Mouse (Mus musculus): ENCODE measurements at regions not wholly inside any gene's neighbourhood (a gene's known extent, or its start where the extent isn't known, plus 50 kb on each side); places are given as distances from the start of the nearest gene placed in this dataset.

DNA sequence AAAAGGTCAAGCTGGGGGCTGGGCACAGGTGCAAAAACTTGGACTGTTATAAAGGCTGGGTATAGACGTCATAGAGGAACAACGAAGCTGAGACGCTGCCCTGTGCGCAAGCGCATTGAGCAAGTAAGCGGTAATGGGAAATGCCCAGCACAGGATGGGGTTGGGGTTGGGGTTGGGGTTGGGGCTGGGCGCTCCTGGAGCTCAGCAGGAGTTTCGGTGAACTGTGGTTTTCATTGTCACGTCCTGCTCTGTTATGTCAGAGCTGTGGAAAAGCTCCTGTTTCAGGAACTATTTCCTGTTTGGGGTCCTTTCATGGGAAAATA, 106.4 kb downstream of the Nufip1 start:
- no peak overlapping the region for H3K4me2 ChIP-seq (ENCODE audit: low read length)
- H3K9ac ChIP-seq (ENCODE audit: low read length) = no peak overlapping the region
- peaks cover 7% of the 10 kb centered on the region; the same call in 1 of the 2 replicates for H3K9me3 ChIP-seq (ENCODE audit: control insufficient read depth, low read length)
- 64% methylated on average over 9 of the region's 9 CpGs for WGBS
- H3K27ac ChIP-seq (replicated peaks in 1 of 2; ENCODE audit: control insufficient read depth in 1 of 2, insufficient read depth in 1 of 2, low read depth in 2 of 2, low read length in 2 of 2) = no peak overlapping the region
- H3K27me3 ChIP-seq (ENCODE audit: control insufficient read depth, insufficient read depth, low read length) = no peaks in the 10 kb centered on the region
- H3K4me3 ChIP-seq (ENCODE audit: control insufficient read depth in 1 of 2, insufficient read depth in 1 of 2, low read depth in 1 of 2, low read length in 2 of 2) = no peak overlapping the region
- no peak for ATAC-seq (ENCODE audit: insufficient number of reproducible peaks, insufficient read depth, low FRiP score, low read depth)
- H3K36me3 ChIP-seq (ENCODE audit: control insufficient read depth, insufficient read depth, low read length) = no peaks in the 10 kb centered on the region
- H3K4me1 ChIP-seq (ENCODE audit: control insufficient read depth in 2 of 2, insufficient read depth in 2 of 2, low read length in 2 of 2) = no peaks in the 10 kb centered on the region

DNA sequence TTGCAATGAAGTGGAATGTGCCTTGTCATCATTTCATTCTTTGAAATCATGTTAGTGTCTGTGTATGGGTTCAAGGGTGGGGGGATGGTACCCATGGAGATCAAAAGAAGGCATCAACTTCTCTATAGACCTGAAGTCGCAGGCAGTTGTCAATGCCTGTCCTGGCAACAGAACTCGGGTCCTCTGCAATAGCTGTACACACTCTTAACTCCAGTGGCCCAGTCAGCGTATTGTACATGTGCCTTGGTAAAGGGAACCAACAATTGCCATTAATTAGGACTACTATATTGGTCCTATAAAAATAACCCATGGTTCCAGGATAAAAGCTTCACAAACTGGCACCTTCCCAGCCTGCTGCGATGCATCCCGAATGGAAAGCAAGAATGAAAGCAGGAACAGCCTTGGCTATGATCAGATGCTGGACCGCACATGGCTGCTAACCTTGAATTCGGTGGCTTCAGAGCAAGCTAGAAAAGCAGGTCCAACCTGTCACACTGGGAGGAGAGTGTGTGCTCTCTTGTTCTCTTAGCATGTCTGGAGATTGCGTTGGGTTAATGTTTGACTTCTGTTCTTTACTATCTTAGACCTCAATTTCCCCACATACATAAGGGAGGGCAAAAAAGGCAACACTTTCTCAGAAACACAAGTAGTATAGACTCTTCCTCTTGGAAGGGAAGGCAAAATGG, 107.0 kb downstream of the Nufip1 start:
- Histone ChIP-seq H3K27ac (replicated peaks in 1 of 2; ENCODE audit: control insufficient read depth in 1 of 2, insufficient read depth in 1 of 2, low read depth in 2 of 2, low read length in 2 of 2) (no peak overlapping the region), H3K4me2 (ENCODE audit: low read length) (no peak overlapping the region), H3K4me1 (ENCODE audit: control insufficient read depth in 2 of 2, insufficient read depth in 2 of 2, low read length in 2 of 2) (no peaks in the 10 kb centered on the region), H3K36me3 (ENCODE audit: control insufficient read depth, insufficient read depth, low read length) (no peaks in the 10 kb centered on the region), H3K9ac (ENCODE audit: low read length) (no peak overlapping the region), H3K4me3 (ENCODE audit: control insufficient read depth in 1 of 2, insufficient read depth in 1 of 2, low read depth in 1 of 2, low read length in 2 of 2) (no peak overlapping the region), H3K9me3 (ENCODE audit: control insufficient read depth, low read length) (peaks cover 7% of the 10 kb centered on the region; the same call in 1 of the 2 replicates), H3K27me3 (ENCODE audit: control insufficient read depth, insufficient read depth, low read length) (no peaks in the 10 kb centered on the region)
- WGBS = 88% methylated on average over 8 of the region's 8 CpGs
- no peak for ATAC-seq (ENCODE audit: insufficient number of reproducible peaks, insufficient read depth, low FRiP score, low read depth)

DNA sequence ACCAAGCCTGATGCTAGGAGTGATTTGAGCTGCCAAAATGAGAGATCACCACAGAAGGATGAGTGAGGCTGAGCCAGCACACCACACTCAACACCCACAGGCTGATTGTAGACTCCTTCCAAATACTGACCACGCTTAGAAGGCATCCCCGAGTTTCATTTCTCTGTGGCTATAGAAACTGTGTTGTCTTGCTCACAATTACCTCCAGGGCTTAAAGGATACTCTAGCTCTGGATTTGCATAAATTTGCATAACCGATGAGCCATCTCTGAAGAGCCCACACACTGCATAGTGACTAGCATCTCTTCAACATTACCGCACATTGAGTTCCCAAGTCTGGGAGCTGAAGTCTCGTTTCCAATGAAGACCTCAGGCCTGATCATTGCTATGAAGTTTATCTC, 110.3 kb downstream of the Nufip1 start:
- Histone ChIP-seq H3K27ac (replicated peaks in 1 of 2; ENCODE audit: control insufficient read depth in 1 of 2, insufficient read depth in 1 of 2, low read depth in 2 of 2, low read length in 2 of 2) (no peak overlapping the region), H3K4me2 (ENCODE audit: low read length) (no peak overlapping the region), H3K4me3 (ENCODE audit: control insufficient read depth in 1 of 2, insufficient read depth in 1 of 2, low read depth in 1 of 2, low read length in 2 of 2) (no peak overlapping the region), H3K4me1 (ENCODE audit: control insufficient read depth in 2 of 2, insufficient read depth in 2 of 2, low read length in 2 of 2) (no peaks in the 10 kb centered on the region), H3K27me3 (ENCODE audit: control insufficient read depth, insufficient read depth, low read length) (no peaks in the 10 kb centered on the region), H3K36me3 (ENCODE audit: control insufficient read depth, insufficient read depth, low read length) (no peaks in the 10 kb centered on the region), H3K9ac (ENCODE audit: low read length) (no peak overlapping the region), H3K9me3 (ENCODE audit: control insufficient read depth, low read length) (peaks cover 7% of the 10 kb centered on the region; the same call in 1 of the 2 replicates)
- no peak for ATAC-seq (ENCODE audit: insufficient number of reproducible peaks, insufficient read depth, low FRiP score, low read depth)
- 81% methylated on average over 5 of the region's 5 CpGs for WGBS

DNA sequence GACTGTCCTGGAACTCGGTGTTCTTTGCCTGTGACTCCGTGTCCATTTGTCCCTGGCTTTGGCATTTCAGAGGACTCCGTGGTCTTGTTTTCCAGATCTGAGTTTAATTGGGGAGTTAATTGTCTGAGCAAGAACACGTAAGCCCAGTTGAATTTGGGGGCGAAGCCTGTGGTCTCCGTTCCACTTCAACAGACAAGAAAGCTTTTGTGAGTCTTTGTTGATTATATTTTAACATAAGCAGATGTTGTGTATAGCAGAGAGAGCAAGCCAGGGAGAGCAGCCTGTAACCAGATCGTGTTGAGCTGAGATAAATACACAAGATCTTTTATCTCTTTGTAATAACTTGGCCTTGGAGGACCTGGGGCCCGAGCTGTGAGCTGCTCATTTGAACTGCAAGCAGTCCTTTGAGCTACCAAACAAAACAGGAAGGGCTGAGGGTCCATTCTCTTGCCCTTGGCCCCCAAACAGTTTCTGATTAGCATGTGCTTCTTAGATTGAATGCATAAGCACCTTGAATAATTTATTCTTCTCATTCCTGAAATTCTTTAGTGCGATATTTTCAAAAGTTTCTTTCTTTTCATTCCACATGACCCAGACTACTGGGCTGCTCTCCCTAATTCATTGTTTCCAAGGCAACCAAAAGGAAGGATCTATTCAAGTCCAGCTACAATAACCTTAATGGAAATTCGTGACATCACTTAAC, 111.1 kb downstream of the Nufip1 start:
- no peak overlapping the region for H3K4me3 ChIP-seq (ENCODE audit: control insufficient read depth in 1 of 2, insufficient read depth in 1 of 2, low read depth in 1 of 2, low read length in 2 of 2)
- WGBS = 67% methylated on average over 10 of the region's 10 CpGs
- no peak overlapping the region for H3K27ac ChIP-seq (replicated peaks in 1 of 2; ENCODE audit: control insufficient read depth in 1 of 2, insufficient read depth in 1 of 2, low read depth in 2 of 2, low read length in 2 of 2)
- H3K36me3 ChIP-seq (ENCODE audit: control insufficient read depth, insufficient read depth, low read length) = no peaks in the 10 kb centered on the region
- H3K9me3 ChIP-seq (ENCODE audit: control insufficient read depth, low read length) = peaks cover 7% of the 10 kb centered on the region; the same call in 1 of the 2 replicates
- peaks cover 4 to 5% of the 10 kb centered on the region in 2 experiments for H3K4me1 ChIP-seq (ENCODE audit: control insufficient read depth in 2 of 2, insufficient read depth in 2 of 2, low read length in 2 of 2)
- H3K4me2 ChIP-seq (ENCODE audit: low read length) = no peak overlapping the region
- H3K27me3 ChIP-seq (ENCODE audit: control insufficient read depth, insufficient read depth, low read length) = no peaks in the 10 kb centered on the region
- H3K9ac ChIP-seq (ENCODE audit: low read length) = no peak overlapping the region
- no peak for ATAC-seq (ENCODE audit: insufficient number of reproducible peaks, insufficient read depth, low FRiP score, low read depth)

DNA sequence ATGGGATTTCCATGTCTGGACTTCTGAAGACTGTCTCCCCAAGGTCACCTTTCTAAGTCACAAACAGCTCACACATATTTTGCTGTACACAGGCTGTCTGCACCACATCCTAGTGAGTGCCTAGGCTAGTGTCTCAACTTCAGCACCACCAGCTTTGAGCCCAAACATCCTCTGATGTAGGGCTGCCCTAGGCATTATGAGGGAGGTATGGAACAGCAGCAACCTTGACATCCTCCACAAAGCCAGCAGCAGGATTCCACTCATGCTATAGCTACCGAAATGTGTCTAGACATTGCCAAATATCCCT, 111.6 kb downstream of the Nufip1 start:
- H3K36me3 ChIP-seq (ENCODE audit: control insufficient read depth, insufficient read depth, low read length) = no peaks in the 10 kb centered on the region
- H3K4me3 ChIP-seq (ENCODE audit: control insufficient read depth in 1 of 2, insufficient read depth in 1 of 2, low read depth in 1 of 2, low read length in 2 of 2) = no peak overlapping the region
- no peak overlapping the region for H3K27ac ChIP-seq (replicated peaks in 1 of 2; ENCODE audit: control insufficient read depth in 1 of 2, insufficient read depth in 1 of 2, low read depth in 2 of 2, low read length in 2 of 2)
- ATAC-seq (ENCODE audit: insufficient number of reproducible peaks, insufficient read depth, low FRiP score, low read depth) = no peak
- H3K9ac ChIP-seq (ENCODE audit: low read length) = no peak overlapping the region
- no peak overlapping the region for H3K4me2 ChIP-seq (ENCODE audit: low read length)
- peaks cover 6 to 7% of the 10 kb centered on the region in 2 experiments for H3K4me1 ChIP-seq (ENCODE audit: control insufficient read depth in 2 of 2, insufficient read depth in 2 of 2, low read length in 2 of 2)
- H3K9me3 ChIP-seq (ENCODE audit: control insufficient read depth, low read length) = peaks cover 7% of the 10 kb centered on the region; the same call in 1 of the 2 replicates
- no peaks in the 10 kb centered on the region for H3K27me3 ChIP-seq (ENCODE audit: control insufficient read depth, insufficient read depth, low read length)
- WGBS = 81% methylated on average over 1 of the region's 1 CpGs

DNA sequence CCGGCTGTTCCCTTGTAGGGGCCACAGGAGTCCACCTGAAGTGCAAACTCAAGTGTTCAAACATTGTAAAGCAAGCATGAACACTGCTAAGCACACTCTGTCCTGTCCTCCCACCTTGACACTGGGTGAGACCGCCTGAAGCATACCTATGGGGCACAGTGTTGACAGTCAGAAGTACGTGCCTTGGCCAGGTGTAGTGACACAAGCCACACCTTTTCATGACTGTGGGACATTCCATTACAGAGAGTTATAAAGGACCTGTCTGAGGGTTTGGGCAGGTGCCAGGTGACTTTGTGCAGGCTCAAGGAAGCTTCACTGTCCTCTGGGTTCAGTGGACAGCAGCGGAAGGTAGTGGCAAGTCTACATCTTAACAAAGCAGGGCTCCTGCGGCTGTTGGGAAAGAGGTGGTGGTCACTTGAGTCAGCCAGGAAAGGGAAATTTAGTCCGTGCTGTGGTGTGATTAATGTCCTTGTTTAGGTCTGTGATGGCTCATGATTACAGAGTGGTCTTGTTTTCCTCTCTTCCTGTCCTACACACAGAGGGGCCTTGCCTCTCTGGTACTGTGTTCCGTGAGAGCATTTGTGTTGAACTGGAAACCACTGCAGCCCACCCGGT, 112.5 kb downstream of the Nufip1 start:
- Histone ChIP-seq H3K27me3 (ENCODE audit: control insufficient read depth, insufficient read depth, low read length) (no peaks in the 10 kb centered on the region), H3K9me3 (ENCODE audit: control insufficient read depth, low read length) (peaks cover 5% of the 10 kb centered on the region; the same call in 1 of the 2 replicates), H3K4me3 (ENCODE audit: control insufficient read depth in 1 of 2, insufficient read depth in 1 of 2, low read depth in 1 of 2, low read length in 2 of 2) (no peak overlapping the region), H3K36me3 (ENCODE audit: control insufficient read depth, insufficient read depth, low read length) (no peaks in the 10 kb centered on the region), H3K9ac (ENCODE audit: low read length) (no peak overlapping the region), H3K4me1 (ENCODE audit: control insufficient read depth in 2 of 2, insufficient read depth in 2 of 2, low read length in 2 of 2) (peaks cover 6 to 7% of the 10 kb centered on the region in 2 experiments), H3K27ac (replicated peaks in 1 of 2; ENCODE audit: control insufficient read depth in 1 of 2, insufficient read depth in 1 of 2, low read depth in 2 of 2, low read length in 2 of 2) (no peak overlapping the region), H3K4me2 (ENCODE audit: low read length) (no peak overlapping the region)
- 75% methylated on average over 8 of the region's 8 CpGs for WGBS
- ATAC-seq (ENCODE audit: insufficient number of reproducible peaks, insufficient read depth, low FRiP score, low read depth) = no peak

DNA sequence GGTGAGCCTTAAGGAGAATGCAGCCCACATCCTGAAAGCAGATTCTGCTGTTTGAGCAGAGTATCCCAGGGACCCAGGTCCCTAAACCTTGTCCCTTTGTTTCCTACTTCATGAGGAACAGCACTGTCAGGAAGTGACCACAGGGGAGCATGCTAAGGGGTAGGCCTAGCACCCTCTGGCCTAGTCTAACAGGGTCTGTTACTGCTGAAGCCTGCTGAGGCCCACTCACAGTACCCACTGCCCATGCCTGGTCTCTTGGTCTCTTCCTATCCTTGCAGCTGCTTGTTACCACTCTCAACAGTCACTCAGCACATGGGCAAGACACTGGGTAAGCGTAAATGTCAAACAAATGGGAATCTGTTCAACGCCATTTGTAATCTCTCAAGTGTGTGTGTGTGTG, 113.2 kb downstream of the Nufip1 start:
- H3K9ac ChIP-seq (ENCODE audit: low read length) = no peak overlapping the region
- peaks cover 6 to 7% of the 10 kb centered on the region in 2 experiments for H3K4me1 ChIP-seq (ENCODE audit: control insufficient read depth in 2 of 2, insufficient read depth in 2 of 2, low read length in 2 of 2)
- no peak overlapping the region for H3K27ac ChIP-seq (replicated peaks in 1 of 2; ENCODE audit: control insufficient read depth in 1 of 2, insufficient read depth in 1 of 2, low read depth in 2 of 2, low read length in 2 of 2)
- no peak for ATAC-seq (ENCODE audit: insufficient number of reproducible peaks, insufficient read depth, low FRiP score, low read depth)
- no peaks in the 10 kb centered on the region for H3K27me3 ChIP-seq (ENCODE audit: control insufficient read depth, insufficient read depth, low read length)
- WGBS = 88% methylated on average over 2 of the region's 2 CpGs
- no peaks in the 10 kb centered on the region for H3K9me3 ChIP-seq (ENCODE audit: control insufficient read depth, low read length)
- H3K36me3 ChIP-seq (ENCODE audit: control insufficient read depth, insufficient read depth, low read length) = no peaks in the 10 kb centered on the region
- H3K4me3 ChIP-seq (ENCODE audit: control insufficient read depth in 1 of 2, insufficient read depth in 1 of 2, low read depth in 1 of 2, low read length in 2 of 2) = no peak overlapping the region
- H3K4me2 ChIP-seq (ENCODE audit: low read length) = no peak overlapping the region
